Mouse (Mus musculus): ENCODE data around the gene Gm18336. TPM values are rescaled to one million over a fixed set of nuclear protein-coding genes. Genes with fewer than 3 reads are reported as not detected.
"Not testable (repeated sequence)": the region's sequence is repeated elsewhere in the genome, so short reads cannot be mapped to it uniquely, and the experiment has no call there.

The Gm18336 gene
- not detected in 2 replicates for polyA plus RNA-seq (2016; fragmentation: Nextera tagmentation; extraction: Ambion mirVana)

DNA sequence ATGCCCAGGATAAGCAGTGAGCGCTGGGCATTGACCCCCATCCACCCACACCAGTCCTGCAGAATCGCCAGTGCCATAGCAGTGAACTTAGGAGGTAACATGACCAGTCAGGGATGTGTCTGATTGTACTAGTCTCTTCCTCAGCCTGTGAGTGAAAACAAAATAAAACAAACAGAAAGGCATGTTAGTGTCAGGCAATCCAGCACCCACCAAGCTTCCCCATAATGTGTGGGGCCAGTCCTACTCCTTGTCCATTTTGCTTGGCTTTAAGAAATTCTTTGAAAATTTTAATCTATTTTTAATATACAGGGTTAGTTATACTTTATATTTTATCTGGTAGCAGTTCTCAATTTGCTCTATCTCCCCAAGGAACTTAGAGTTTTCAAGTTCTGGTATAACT, at the start of gene Gm18336:
Gene Gm18336, minus strand, starts transcription at position 101 of the 400 bp plus-strand sequence.
- 73% methylated on average over 2 of the region's 2 CpGs for WGBS
- H3K36me3 ChIP-seq (replicated peaks); H3K27ac ChIP-seq; H3K27me3 ChIP-seq; H3K4me2 ChIP-seq; H3K9ac ChIP-seq; H3K4me3 ChIP-seq (replicated peaks); H3K9me3 ChIP-seq; ATAC-seq (ENCODE audit: low FRiP score); H3K4me1 ChIP-seq: not testable (repeated sequence)

DNA sequence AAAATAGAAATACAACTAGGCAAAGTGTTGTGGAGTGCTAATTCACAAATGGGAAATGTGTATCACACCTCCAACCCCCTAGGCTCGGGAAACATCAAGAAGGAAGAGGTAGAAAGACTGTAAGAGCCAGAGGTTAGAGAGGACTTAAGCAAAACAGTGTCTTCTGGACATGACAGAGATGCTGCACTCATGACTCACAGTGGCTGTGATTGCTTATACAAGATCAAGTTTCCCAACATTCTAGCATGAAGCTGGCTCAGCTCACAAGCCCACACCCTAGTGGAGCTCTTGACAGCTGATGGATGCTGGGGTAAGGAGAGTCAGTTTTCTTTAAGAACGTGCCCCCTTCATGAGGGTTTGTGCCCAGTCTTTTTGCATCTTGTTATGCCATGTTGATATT, 42.9 kb upstream of the Gm18336 start:
- ATAC-seq (ENCODE audit: low FRiP score): no peak
- Histone ChIP-seq H3K9me3 (no peaks in the 10 kb centered on the region), H3K27ac (no peak overlapping the region), H3K4me1 (no peaks in the 10 kb centered on the region), H3K4me2 (no peak overlapping the region), H3K4me3 (replicated peaks) (no peak overlapping the region), H3K9ac (no peak overlapping the region), H3K36me3 (replicated peaks) (0 out of 2 replicates have a peak, but pooled peaks cover 3% of the 10 kb centered on the region), H3K27me3 (no peaks in the 10 kb centered on the region)
- WGBS: 83% methylated on average over 2 of the region's 2 CpGs

DNA sequence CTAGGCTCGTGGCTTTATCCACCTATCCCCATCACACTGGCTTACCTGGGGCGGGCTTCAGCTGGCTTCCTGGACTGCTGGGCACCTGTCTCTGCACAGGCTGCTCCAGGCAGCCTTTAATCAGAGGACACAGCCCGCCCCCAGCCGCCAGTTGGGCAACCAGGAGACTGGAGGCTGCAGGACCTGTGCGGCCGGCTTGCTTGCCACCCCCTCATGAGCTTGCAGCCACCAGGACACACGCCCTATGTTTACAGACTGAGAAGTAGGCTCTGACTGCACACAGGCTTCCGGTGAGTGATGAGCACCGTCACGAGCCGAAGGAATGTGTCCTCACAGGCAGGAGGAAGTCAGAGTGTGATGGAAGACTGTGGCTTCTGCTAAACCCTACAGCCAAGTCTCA, 36.7 kb upstream of the Gm18336 start, which contains the start of gene Trex2:
Gene Trex2, minus strand, starts transcription at position 93 of the 400 bp plus-strand sequence.
- 82% methylated on average over 11 of the region's 11 CpGs for WGBS
- no peak within 1 kb of the TSS for H3K9ac ChIP-seq
- no peak for ATAC-seq (ENCODE audit: low FRiP score)

DNA sequence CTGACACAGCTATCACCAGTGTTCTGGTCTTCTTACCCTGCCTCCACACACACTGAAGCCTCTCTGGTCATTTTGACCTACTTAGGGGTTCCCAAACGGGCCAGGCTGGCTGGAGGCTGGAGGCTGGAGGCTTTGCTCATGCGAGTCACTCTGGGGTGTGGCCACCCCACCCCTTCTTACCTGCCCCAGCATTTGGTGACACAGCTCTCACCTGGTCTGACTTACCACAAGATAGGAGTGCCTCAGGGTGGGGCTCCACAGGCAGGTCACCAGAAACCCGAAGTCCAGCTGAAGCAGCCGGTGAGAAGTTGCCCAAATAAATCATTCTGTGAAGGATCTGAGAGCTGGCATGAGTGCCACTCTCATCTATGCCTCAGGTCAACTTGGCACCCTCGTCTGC, 34.3 kb upstream of the Gm18336 start:
- H3K27me3 ChIP-seq: no peaks in the 10 kb centered on the region
- H3K36me3 ChIP-seq (replicated peaks): no peaks in the 10 kb centered on the region
- H3K4me1 ChIP-seq: no peaks in the 10 kb centered on the region
- no peak overlapping the region for H3K4me3 ChIP-seq (replicated peaks)
- no peaks in the 10 kb centered on the region for H3K9me3 ChIP-seq
- H3K9ac ChIP-seq: no peak overlapping the region
- 73% methylated on average over 5 of the region's 5 CpGs for WGBS
- H3K27ac ChIP-seq: no peak overlapping the region
- no peak overlapping the region for H3K4me2 ChIP-seq
- ATAC-seq (ENCODE audit: low FRiP score): no peak

More for the DNA sequence above, 36.7 kb upstream of the Gm18336 start, which contains the start of gene Trex2:
- H3K4me3 ChIP-seq (replicated peaks): no peak within 1 kb of the TSS
- no peaks in the 10 kb centered on the region for H3K27me3 ChIP-seq
- no peak within 1 kb of the TSS for H3K4me2 ChIP-seq
- no peak within 1 kb of the TSS for H3K27ac ChIP-seq
- H3K36me3 ChIP-seq (replicated peaks): no peaks in the 10 kb centered on the region
- H3K9me3 ChIP-seq: no peaks in the 10 kb centered on the region
- no peaks in the 10 kb centered on the region for H3K4me1 ChIP-seq

DNA sequence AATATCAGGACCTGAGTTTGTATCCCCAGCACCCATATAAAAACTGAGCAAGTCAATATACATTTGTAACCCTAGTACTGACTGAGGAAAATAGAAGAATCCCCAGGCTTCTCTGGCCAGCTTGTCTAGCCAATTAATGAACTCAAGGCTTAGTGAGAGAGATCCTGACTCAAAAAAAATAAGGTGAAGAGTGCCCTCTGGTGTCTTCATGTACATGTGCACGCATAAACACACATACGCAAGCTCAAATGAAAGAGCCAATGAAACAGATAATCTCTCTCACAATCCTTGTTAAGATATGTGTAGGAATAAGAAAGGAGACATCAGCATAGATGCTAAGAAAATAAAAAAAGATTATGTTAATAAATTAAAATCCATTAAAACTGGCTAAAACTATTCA, 31.5 kb upstream of the Gm18336 start:
- ATAC-seq (ENCODE audit: low FRiP score): no peak
- no peaks in the 10 kb centered on the region for H3K9me3 ChIP-seq
- no peak overlapping the region for H3K4me3 ChIP-seq (replicated peaks)
- H3K4me2 ChIP-seq: no peak overlapping the region
- no peaks in the 10 kb centered on the region for H3K4me1 ChIP-seq
- no peaks in the 10 kb centered on the region for H3K36me3 ChIP-seq (replicated peaks)
- H3K27me3 ChIP-seq: no peaks in the 10 kb centered on the region
- no peak overlapping the region for H3K9ac ChIP-seq
- WGBS: 82% methylated on average over 2 of the region's 2 CpGs
- H3K27ac ChIP-seq: no peak overlapping the region

DNA sequence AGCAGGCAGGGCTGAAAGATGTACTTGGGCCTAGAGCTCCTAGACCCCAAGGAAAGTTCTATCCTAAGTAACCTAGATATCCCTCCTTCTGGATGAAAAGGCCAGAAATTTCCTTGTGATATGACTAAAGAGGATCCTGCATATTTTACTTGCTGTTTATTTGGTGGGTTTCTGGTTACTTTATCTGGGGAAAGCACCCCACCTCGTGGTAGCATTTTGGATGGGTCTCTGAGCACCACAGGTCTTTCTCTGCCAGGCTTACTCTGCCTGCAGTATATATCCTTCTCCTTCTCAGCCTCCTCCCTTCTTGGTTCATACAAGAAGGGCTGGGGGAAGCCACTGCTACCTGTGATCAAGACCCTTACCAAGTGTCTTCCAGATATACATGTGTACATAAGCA, 14.2 kb upstream of the Gm18336 start:
- Histone ChIP-seq H3K4me1 (no peaks in the 10 kb centered on the region), H3K4me2 (no peak overlapping the region), H3K9me3 (no peaks in the 10 kb centered on the region), H3K36me3 (replicated peaks) (no peaks in the 10 kb centered on the region), H3K27ac (no peak overlapping the region), H3K27me3 (peaks cover 14% of the 10 kb centered on the region; the same call in 1 of the 2 replicates), H3K9ac (no peak overlapping the region), H3K4me3 (replicated peaks) (no peak overlapping the region)
- WGBS: 33% methylated on average over 1 of the region's 1 CpGs
- ATAC-seq (ENCODE audit: low FRiP score): no peak

DNA sequence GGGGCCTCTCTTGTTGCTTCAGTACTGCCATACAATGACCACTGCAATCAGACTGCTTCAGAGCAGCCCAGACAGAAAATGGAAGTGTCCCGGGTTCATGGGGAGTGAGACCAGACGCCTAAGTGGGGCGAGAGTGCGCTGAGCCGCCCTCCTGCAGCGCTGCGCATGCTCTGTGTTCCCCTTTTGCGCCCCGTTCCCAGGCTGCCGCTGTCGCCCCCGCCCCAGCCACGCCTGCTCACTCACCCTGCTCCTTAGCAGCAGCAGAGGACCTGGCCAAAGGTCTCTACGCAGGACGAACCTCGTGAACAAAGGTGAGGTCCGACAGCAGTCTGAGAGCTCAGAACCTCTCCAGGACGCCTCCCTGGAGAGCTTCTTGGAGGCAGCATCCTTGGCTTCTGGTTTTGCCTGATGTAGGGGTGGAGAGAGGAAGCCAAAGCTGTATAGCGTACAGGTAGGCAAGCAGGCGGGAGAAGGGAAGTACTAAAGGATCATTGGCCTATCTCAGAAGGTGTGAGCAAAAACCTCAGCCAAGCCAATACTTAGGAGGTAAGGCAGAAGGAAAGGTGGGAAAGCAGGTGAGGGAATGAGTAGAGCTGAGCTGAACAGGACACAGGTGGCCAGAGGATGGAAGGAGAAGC, 12.5 kb upstream of the Gm18336 start, which contains the start of gene Zfp92:
Gene Zfp92, plus strand, starts transcription at position 217 of the 638 bp plus-strand sequence.
- H3K27me3 ChIP-seq: peaks cover 14% of the 10 kb centered on the region; the same call in 1 of the 2 replicates
- WGBS: 25% methylated on average over 20 of the region's 20 CpGs
- no peaks in the 10 kb centered on the region for H3K4me1 ChIP-seq
- ATAC-seq (ENCODE audit: low FRiP score): no peak
- peak within 1 kb of the TSS; percentile 25 for H3K4me3 ChIP-seq (replicated peaks)
- no peak within 1 kb of the TSS for H3K27ac ChIP-seq
- H3K9me3 ChIP-seq: no peaks in the 10 kb centered on the region
- no peak within 1 kb of the TSS for H3K9ac ChIP-seq
- H3K36me3 ChIP-seq (replicated peaks): no peaks in the 10 kb centered on the region
- H3K4me2 ChIP-seq: peak within 1 kb of the TSS; percentile 48

DNA sequence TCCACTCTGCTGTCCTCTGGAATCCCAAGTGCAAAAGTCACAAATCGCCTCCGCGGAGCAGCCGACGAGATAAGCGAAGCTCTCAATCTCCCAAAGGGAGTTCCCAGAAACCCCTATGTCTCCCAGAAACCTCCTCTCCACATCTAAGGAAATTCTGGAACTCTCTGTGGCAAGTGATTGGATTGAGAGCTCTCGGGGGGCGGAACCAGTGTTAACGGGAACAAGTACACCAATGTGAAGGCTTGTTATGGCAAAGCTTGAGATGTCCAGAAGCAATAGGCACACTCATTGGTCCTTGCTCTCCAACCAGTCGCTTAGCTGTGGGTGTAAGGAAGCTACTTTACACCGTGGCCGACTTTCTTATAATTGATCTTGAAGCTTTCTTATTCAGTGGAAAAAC, 3.1 kb upstream of the Gm18336 start:
- no peak overlapping the region for H3K27ac ChIP-seq
- H3K9ac ChIP-seq: no peak overlapping the region
- no peaks in the 10 kb centered on the region for H3K4me1 ChIP-seq
- peaks cover 2% of the 10 kb centered on the region; the same call in 1 of the 2 replicates for H3K27me3 ChIP-seq
- H3K9me3 ChIP-seq: no peaks in the 10 kb centered on the region
- no peak overlapping the region for H3K4me3 ChIP-seq (replicated peaks)
- H3K36me3 ChIP-seq (replicated peaks): no peaks in the 10 kb centered on the region
- no peak for ATAC-seq (ENCODE audit: low FRiP score)
- 94% methylated on average over 12 of the region's 12 CpGs for WGBS
- no peak overlapping the region for H3K4me2 ChIP-seq

DNA sequence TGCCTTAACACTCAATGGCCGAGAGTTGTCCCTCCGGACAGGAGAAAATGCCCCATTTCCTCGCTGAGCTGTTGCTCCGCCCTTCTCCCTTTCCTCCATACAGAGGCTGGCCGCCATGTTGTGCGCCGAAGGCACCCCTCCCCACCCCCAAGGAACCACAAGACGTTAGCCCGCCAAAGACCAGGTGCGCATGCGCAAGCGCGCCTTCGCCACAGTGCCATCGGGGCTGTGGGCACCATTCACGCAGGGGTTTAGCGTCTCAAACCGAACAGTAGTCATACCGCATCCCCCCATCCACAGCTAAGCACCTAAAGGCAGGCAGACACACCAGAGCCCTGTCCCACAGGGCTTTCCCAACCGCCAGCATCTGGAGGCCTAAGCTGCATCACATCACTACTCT, 2.4 kb upstream of the Gm18336 start:
- ATAC-seq (ENCODE audit: low FRiP score): no peak
- 89% methylated on average over 20 of the region's 20 CpGs for WGBS
- Histone ChIP-seq H3K27me3 (peaks cover 5% of the 10 kb centered on the region; the same call in 1 of the 2 replicates), H3K4me2 (no peak overlapping the region), H3K4me1 (no peaks in the 10 kb centered on the region), H3K36me3 (replicated peaks) (no peaks in the 10 kb centered on the region), H3K27ac (no peak overlapping the region), H3K9me3 (no peaks in the 10 kb centered on the region), H3K4me3 (replicated peaks) (no peak overlapping the region), H3K9ac (no peak overlapping the region)

DNA sequence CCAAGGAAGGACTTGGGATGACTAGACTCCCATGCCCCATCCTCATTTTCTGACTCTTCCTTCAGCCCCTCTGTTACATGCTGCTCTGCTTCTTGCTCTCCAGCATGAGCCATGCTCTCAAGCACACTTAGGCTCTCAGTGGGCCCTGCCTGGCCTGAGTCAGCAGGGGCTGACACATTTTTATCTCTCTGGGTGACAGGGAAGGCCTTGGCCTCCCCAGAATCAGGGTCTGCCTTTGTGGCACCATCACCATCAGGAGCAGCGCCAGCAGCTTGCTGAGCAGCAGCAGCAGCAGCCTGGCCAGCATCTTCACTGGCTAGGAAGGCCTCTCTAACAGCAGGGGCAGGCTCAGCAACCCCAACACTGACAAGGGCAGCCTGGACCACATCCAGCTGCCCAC, 2.1 kb downstream of the Gm18336 start:
- Histone ChIP-seq H3K4me3 (replicated peaks) (no peak overlapping the region), H3K4me1 (no peaks in the 10 kb centered on the region), H3K36me3 (replicated peaks) (no peaks in the 10 kb centered on the region), H3K9ac (no peak overlapping the region), H3K27me3 (peaks cover 5% of the 10 kb centered on the region; the same call in 1 of the 2 replicates), H3K9me3 (no peaks in the 10 kb centered on the region), H3K4me2 (no peak overlapping the region), H3K27ac (no peak overlapping the region)
- ATAC-seq (ENCODE audit: low FRiP score): no peak
- WGBS: 100% methylated on average over 1 of the region's 1 CpGs

DNA sequence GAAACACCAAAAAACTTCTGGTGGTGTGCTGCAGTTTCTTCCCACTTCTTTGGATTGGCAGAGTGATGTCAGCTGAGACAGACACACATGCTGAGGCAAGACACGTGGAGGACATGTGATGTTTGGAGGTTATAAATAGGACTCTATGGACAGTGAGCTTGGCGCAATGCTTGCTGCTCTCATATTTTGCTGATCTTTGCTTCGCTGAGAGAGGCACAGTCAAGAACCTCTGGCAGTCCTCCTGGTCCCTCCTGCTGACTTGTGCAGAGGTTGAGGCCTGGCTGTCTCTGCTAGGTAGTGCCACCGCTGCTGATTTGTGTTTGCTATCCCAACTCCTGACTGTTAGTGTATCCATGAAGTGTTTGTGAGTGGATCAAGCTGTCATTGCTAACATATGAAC, 7.1 kb downstream of the Gm18336 start:
- no peaks in the 10 kb centered on the region for H3K4me1 ChIP-seq
- 86% methylated on average over 4 of the region's 4 CpGs for WGBS
- H3K27me3 ChIP-seq: 0 out of 2 replicates have a peak, but pooled peaks cover 2% of the 10 kb centered on the region
- H3K27ac ChIP-seq: no peak overlapping the region
- no peak overlapping the region for H3K9ac ChIP-seq
- no peaks in the 10 kb centered on the region for H3K9me3 ChIP-seq
- H3K4me2 ChIP-seq: no peak overlapping the region
- no peak for ATAC-seq (ENCODE audit: low FRiP score)
- H3K4me3 ChIP-seq (replicated peaks): no peak overlapping the region
- H3K36me3 ChIP-seq (replicated peaks): no peaks in the 10 kb centered on the region

DNA sequence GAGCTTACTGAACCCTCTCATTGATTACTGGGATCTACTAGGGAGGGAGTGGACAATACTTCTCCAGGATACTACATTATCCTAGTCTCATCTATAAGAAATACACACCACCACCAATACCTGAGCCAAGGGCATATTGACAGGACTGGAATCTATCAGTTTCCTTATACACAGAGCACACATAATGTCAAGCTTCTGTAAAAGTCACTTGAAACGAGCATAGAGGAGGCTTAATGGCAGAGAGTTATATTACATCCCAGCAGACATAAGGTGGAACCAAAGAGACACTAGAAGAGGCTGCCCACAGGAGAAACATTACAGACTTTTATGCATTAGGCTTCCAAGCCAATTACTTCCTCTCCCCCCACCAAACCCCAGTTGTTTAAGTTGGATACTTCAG, 13.6 kb downstream of the Gm18336 start:
- no peak for ATAC-seq (ENCODE audit: low FRiP score)
- H3K27me3 ChIP-seq: 0 out of 2 replicates have a peak, but pooled peaks cover 4% of the 10 kb centered on the region
- no peak overlapping the region for H3K27ac ChIP-seq
- no peaks in the 10 kb centered on the region for H3K4me1 ChIP-seq
- no peak overlapping the region for H3K9ac ChIP-seq
- H3K4me3 ChIP-seq (replicated peaks): no peak overlapping the region
- no peaks in the 10 kb centered on the region for H3K9me3 ChIP-seq
- no peak overlapping the region for H3K4me2 ChIP-seq
- WGBS: 48% methylated on average over 1 of the region's 1 CpGs
- H3K36me3 ChIP-seq (replicated peaks): no peaks in the 10 kb centered on the region

DNA sequence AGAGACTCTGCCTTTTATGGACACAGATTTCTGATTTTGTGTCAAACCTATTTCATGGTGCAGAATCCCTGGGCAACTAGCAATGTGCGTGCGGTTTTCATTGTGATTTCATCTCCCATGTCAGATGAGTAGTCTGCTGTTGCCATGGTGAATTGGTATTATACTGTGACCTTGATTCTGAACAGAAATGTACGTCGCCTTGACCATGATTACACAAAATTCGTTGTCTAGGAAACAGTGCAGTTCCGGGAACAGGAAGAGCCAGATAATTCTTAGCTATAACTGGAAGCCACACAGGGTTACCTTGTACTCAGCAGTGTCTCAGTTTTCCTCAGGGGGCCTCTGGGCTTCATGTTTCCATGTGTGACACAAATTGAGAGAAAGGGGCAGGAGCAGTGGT, 14.1 kb downstream of the Gm18336 start:
- 0 out of 2 replicates have a peak, but pooled peaks cover 4% of the 10 kb centered on the region for H3K27me3 ChIP-seq
- ATAC-seq (ENCODE audit: low FRiP score): peak; percentile 57

More for the DNA sequence above, 14.1 kb downstream of the Gm18336 start:
- Histone ChIP-seq H3K4me2 (no peak overlapping the region), H3K4me1 (no peaks in the 10 kb centered on the region), H3K9me3 (no peaks in the 10 kb centered on the region), H3K36me3 (replicated peaks) (no peaks in the 10 kb centered on the region), H3K27ac (no peak overlapping the region), H3K9ac (no peak overlapping the region), H3K4me3 (replicated peaks) (no peak overlapping the region)
- WGBS: 75% methylated on average over 6 of the region's 6 CpGs

Data from forebrain, embryonic 12.5 days (tissue).